Mouse (Mus musculus) hindbrain, embryonic 16.5 days (tissue): ENCODE results near the gene Cers6. TPM values are rescaled to one million over a fixed set of nuclear protein-coding genes. Genes with fewer than 3 reads are reported as not detected.

Source experiments
- ATAC-seq: fragments of 200-750 bp; cut with Nextera tagmentation; 2 replicates; pipeline ENCODE4 v1.8.0; 2017; ENCODE audit warnings: moderate TSS enrichment, moderate library complexity
- H3K27ac ChIP-seq: fragments of 300-500 bp; sonication (generic); 2 replicates; pipeline ENCODE4 v1.5.1; 2014; ENCODE audit warnings: low read depth, mild to moderate bottlenecking, control low read depth, low read length, moderate library complexity
- H3K27me3 ChIP-seq: fragments of 300-500 bp; sonication (generic); replicated peaks from 2 replicates; pipeline ENCODE4 v1.6.1; 2014; ENCODE audit warnings: low read length; ENCODE audit not compliant: control insufficient read depth, insufficient read depth
- H3K36me3 ChIP-seq: fragments of 300-500 bp; sonication (generic); 2 replicates; pipeline ENCODE4 v1.6.1; 2014; ENCODE audit warnings: mild to moderate bottlenecking, low read length, moderate library complexity, mixed read lengths; ENCODE audit not compliant: control insufficient read depth, insufficient read depth
- H3K4me1 ChIP-seq: fragments of 300-500 bp; sonication (generic); 2 replicates; pipeline ENCODE4 v1.6.1; 2014; ENCODE audit warnings: low read depth, low read length; ENCODE audit not compliant: control insufficient read depth, insufficient read depth
- H3K4me2 ChIP-seq: fragments of 300-500 bp; sonication (generic); 2 replicates; pipeline ENCODE4 v1.6.1; 2014; ENCODE audit warnings: mild to moderate bottlenecking, low read length, control low read depth, moderate library complexity
- H3K4me3 ChIP-seq: fragments of 300-500 bp; sonication (generic); 2 replicates; pipeline ENCODE4 v1.5.1; 2014; ENCODE audit warnings: mild to moderate bottlenecking, low read length, control low read depth, moderate library complexity
- H3K9ac ChIP-seq: fragments of 300-500 bp; sonication (generic); 2 replicates; pipeline ENCODE4 v1.6.1; 2014; ENCODE audit warnings: low read depth, mild to moderate bottlenecking, control low read depth, low read length, moderate library complexity
- H3K9me3 ChIP-seq: fragments of 300-500 bp; sonication (generic); 2 replicates; pipeline ENCODE4 v1.6.1; 2014; ENCODE audit warnings: mild to moderate bottlenecking, low read length, moderate library complexity; ENCODE audit not compliant: control insufficient read depth
- WGBS: fragments of 180-500 bp; shearing (Covaris S2); extraction: QIAGEN DNeasy Blood & Tissue Kit; methylation state at CpG from one replicate; pipeline ENCODE4 v1.1.7; 2014; 5-methylcytosine and 5-hydroxymethylcytosine counted together
- polyA plus RNA-seq: library from polyadenylated mRNA; unstranded; fragments of >200 nt; fragmentation: Nextera tagmentation; extraction: Ambion mirVana; gene quantifications from 2 replicates; pipeline ENCODE4 v1.2.1, GENCODE M21; 2015

Gene Cers6
- polyA plus RNA-seq, 1 experiment from 2014 or later, result 45.0 TPM

GRCm38 (mm10) chr2:68892476-68892875 is 31.2 kb downstream of the Cers6 start:
- Histone ChIP-seq H3K4me1 (peaks cover 4% of the 10 kb centered on the region), H3K9me3 (no peaks in the 10 kb centered on the region), H3K9ac (no peak overlapping the region), H3K4me3 (no peak overlapping the region), H3K27ac (no peak overlapping the region), H3K27me3 (no peaks in the 10 kb centered on the region), H3K4me2 (no peak overlapping the region), H3K36me3 (no peaks in the 10 kb centered on the region)
- no peak for ATAC-seq
- WGBS, result 93% methylated on average over 4 of the region's 4 CpGs

DNA sequence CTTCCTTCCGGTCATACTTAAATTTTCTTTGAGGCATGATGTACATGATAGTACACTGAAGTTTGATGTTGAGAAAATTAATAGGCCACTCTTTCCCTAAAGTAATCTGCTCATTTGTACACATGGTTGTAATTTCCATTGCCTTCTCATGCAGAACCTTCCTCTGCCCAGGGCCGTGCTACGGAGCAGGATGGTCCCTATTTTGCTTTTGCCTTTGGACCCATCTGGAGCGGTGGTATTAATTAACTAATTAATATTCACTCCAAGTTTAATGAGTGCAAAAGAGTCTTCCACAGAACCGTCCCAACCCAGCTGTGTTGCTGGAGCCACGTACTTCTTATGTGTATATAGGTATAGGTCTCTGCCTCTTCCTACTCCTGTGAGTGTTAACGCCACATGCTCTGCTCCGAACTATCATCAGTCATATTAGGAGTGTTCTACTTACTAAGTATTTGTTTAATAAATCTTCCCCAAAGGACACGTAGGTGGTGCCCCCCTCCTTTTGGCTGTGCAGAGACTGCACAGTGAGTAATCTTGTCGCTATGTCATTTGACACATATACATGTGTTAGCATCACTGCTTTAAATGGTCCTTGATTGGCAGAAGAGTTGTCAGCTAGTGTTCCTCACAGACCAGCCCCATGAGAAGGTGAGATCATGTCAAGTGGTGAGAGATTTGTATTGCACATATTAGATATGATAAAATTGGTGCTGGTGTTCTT is 34.0 kb downstream of the Cers6 start:
- Histone ChIP-seq H3K27ac (no peak overlapping the region), H3K4me2 (no peak overlapping the region), H3K27me3 (no peaks in the 10 kb centered on the region), H3K9me3 (no peaks in the 10 kb centered on the region), H3K9ac (no peak overlapping the region), H3K4me1 (peaks cover 4% of the 10 kb centered on the region), H3K4me3 (no peak overlapping the region), H3K36me3 (no peaks in the 10 kb centered on the region)
- 0 out of 2 replicates have a peak, but pooled peaks have one; percentile 44 for ATAC-seq
- 69% methylated on average over 10 of the region's 10 CpGs for WGBS

DNA sequence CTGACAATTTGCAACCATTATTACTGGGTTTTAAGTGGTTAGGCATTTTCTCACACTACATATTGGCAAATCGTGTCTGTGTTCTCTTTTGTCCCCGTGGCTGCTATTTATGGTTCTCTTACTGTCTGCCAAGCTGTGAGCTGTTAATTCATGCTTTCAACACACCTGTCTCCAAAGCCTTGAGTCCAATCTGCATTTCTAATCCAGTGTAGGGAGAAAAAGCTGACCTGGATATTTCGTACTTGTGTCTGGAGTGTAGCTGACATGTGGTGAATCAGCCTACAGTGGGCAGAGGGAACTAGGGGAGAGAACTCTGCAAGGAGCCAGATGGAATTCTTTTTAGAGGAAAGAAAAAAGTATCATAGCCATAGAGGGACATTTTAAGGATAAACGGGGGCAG is 35.0 kb downstream of the Cers6 start:
- Histone ChIP-seq H3K4me1 (peaks cover 4% of the 10 kb centered on the region), H3K9me3 (no peaks in the 10 kb centered on the region), H3K4me2 (no peak overlapping the region), H3K27ac (no peak overlapping the region), H3K27me3 (no peaks in the 10 kb centered on the region), H3K4me3 (no peak overlapping the region), H3K9ac (no peak overlapping the region), H3K36me3 (no peaks in the 10 kb centered on the region)
- 59% methylated on average over 4 of the region's 4 CpGs for WGBS
- ATAC-seq, result no peak

- WGBS, result 94% methylated on average over 7 of the region's 7 CpGs
- H3K9ac ChIP-seq, result no peak overlapping the region
- no peaks in the 10 kb centered on the region for H3K9me3 ChIP-seq
- no peaks in the 10 kb centered on the region for H3K36me3 ChIP-seq
- no peak overlapping the region for H3K4me2 ChIP-seq
- no peak overlapping the region for H3K4me3 ChIP-seq
- no peak overlapping the region for H3K27ac ChIP-seq
- ATAC-seq, result no peak
- peaks cover 4% of the 10 kb centered on the region for H3K4me1 ChIP-seq
- H3K27me3 ChIP-seq, result no peaks in the 10 kb centered on the region
These were observed 38.7 kb downstream of the Cers6 start for GRCm38 (mm10) chr2:68899770-68900521.

DNA sequence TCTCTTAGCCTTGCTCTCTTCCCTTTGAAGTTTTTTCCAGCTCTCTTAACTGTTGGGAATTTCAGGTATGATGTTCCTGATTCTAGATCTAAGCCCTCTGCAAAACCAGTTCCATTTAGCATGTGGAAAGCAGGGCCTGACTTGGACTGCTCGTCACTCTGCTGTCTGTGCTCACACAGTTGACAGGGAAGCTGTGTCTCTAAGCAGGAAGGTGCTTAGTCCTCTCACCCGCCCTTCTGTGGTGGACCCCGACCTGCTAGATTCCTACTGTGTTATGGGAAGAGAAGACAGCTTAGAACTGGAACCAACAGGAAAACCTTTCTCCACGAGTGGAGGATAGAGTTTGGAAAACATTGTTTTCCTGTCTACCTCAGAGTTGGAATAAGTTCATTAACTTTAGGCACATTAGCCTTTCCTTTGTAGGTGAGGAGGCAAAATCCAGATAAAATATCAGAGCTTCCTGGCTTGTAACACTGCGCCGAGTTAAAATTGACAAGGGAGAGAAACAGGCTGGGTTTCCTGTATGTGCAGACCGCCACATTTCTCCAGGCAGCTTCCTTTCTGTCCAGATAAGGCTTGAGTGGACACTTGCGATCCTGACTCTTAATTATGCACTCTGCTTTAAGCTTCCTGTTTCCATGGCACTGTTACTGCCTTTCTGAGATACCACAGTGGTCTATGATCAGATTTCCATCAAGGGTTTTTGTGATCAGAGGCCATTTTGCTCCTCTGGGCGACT is 39.6 kb downstream of the Cers6 start:
- Histone ChIP-seq H3K9me3 (no peaks in the 10 kb centered on the region), H3K27ac (no peak overlapping the region), H3K4me2 (no peak overlapping the region), H3K4me1 (peaks cover 4% of the 10 kb centered on the region), H3K36me3 (no peaks in the 10 kb centered on the region), H3K9ac (no peak overlapping the region), H3K4me3 (no peak overlapping the region), H3K27me3 (no peaks in the 10 kb centered on the region)
- WGBS, result 84% methylated on average over 9 of the region's 9 CpGs
- no peak for ATAC-seq

DNA sequence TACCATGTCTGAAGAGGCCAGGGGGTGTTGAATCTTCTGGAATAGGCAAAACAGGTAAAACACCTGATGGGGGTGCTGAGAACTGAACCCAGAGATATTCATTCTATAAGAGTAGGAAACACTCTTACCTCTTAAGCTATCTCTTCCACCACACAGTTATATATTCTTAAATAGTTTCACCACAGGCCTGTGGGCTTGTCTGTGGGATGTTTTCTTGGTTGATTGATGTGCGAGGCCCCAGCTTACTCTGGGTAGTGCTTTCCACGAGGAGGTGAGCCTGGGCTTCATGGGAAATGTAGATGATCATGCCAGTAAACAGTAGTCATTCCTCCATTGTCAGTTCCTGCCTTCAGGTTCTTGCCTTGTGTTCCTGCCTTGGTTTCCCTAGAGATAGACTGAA is 40.5 kb downstream of the Cers6 start:
- H3K9ac ChIP-seq, result no peak overlapping the region
- no peaks in the 10 kb centered on the region for H3K36me3 ChIP-seq
- no peak for ATAC-seq
- no peak overlapping the region for H3K4me2 ChIP-seq
- no peaks in the 10 kb centered on the region for H3K9me3 ChIP-seq
- H3K27me3 ChIP-seq, result no peaks in the 10 kb centered on the region
- WGBS, result 88% methylated on average over 2 of the region's 2 CpGs
- no peak overlapping the region for H3K4me3 ChIP-seq
- no peaks in the 10 kb centered on the region for H3K4me1 ChIP-seq
- no peak overlapping the region for H3K27ac ChIP-seq

GRCm38 (mm10) chr2:68902546-68902945 is 41.3 kb downstream of the Cers6 start:
- WGBS, result 69% methylated on average over 6 of the region's 6 CpGs
- Histone ChIP-seq H3K9me3 (no peaks in the 10 kb centered on the region), H3K4me1 (no peaks in the 10 kb centered on the region), H3K27ac (no peak overlapping the region), H3K4me2 (no peak overlapping the region), H3K4me3 (no peak overlapping the region), H3K36me3 (no peaks in the 10 kb centered on the region), H3K9ac (no peak overlapping the region), H3K27me3 (no peaks in the 10 kb centered on the region)
- peak; percentile 30; the same call in 1 of the 2 replicates for ATAC-seq

GRCm38 (mm10) chr2:68906921-68907320 is 45.7 kb downstream of the Cers6 start:
- 82% methylated on average over 3 of the region's 3 CpGs for WGBS

More at GRCm38 (mm10) chr2:68906921-68907320, 45.7 kb downstream of the Cers6 start:
- no peak overlapping the region for H3K4me2 ChIP-seq
- ATAC-seq, result no peak
- H3K9ac ChIP-seq, result no peak overlapping the region
- H3K9me3 ChIP-seq, result no peaks in the 10 kb centered on the region
- no peak overlapping the region for H3K4me3 ChIP-seq
- no peak overlapping the region for H3K27ac ChIP-seq
- no peaks in the 10 kb centered on the region for H3K4me1 ChIP-seq
- no peaks in the 10 kb centered on the region for H3K36me3 ChIP-seq
- no peaks in the 10 kb centered on the region for H3K27me3 ChIP-seq
